Mouse (Mus musculus) Muller cell, postnatal 12 days (primary cell): ENCODE results near the gene 9430007A20Rik.
"Not testable (repeated sequence)": the region's sequence is repeated elsewhere in the genome, so short reads cannot be mapped to it uniquely, and the experiment has no call there.

ENCODE experiments used
- DNase-seq: peaks from one replicate; pipeline ENCODE4 v3.0.0-alpha.2; 2015; ENCODE audit errors: inconsistent ontology term

Gene 9430007A20Rik

GRCm38 (mm10) chr4:144519522-144519921, at the start of gene 9430007A20Rik:
TSS of gene 9430007A20Rik (plus strand) at chr4:144519822.
- DNase-seq = no peak

DNA sequence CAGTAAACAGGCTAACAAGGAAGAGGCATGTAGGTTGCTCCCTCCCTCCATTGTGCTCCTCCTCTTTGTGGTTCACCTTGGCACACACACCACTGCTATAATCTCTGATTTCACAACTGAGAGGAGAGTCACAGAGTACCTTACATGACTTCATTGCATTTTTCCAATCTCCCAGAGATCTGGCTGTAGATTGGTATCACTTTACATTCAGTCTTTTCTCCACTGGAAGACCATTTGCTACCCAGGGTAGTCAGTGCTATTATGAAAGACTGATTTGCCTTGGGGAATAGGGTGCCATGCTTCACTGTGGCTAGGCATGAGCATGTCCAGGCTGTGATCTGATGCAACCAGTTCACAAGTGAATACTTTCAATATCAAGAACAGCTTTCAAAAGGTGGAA, 26.3 kb upstream of the 9430007A20Rik start:
- no peak for DNase-seq

DNA sequence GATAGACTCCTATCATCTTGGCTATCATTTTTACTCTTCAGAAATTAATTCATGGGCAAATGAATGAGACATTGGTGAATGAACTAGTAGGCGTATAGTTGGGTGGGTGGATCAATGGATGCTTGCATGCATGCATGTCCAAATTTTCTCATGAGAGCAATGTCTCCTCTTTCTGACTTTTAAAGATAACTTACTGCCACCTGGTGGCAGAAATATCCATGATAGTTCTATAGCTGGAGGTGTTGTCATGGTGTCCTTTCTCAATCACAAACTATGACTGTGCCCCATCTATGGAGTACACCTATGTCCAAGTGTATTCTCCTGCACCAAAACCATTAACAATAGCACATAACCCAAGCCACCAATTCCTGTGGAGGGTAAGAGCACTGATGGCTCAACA, 13.1 kb upstream of the 9430007A20Rik start:
- no peak for DNase-seq

DNA sequence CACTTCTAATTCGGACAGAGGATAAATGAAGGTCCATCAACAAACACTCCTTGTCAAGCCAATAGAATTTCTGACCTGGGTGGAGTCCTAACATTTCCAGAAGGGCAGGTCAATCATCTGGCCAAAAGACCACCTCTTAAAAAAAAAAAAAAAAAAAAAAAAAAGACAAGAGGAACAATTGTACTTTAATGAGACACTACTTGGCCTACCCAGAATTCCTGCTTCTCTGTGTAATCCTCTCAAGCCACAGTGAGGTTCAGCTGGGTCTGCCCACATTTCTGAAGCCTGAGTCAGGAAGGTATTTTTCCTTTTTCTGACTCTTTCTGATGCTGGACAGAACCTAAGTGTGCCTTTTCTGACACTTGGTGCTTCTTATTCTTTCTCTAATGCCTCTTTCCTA, 25.1 kb downstream of the 9430007A20Rik start:
- no peak for DNase-seq

DNA sequence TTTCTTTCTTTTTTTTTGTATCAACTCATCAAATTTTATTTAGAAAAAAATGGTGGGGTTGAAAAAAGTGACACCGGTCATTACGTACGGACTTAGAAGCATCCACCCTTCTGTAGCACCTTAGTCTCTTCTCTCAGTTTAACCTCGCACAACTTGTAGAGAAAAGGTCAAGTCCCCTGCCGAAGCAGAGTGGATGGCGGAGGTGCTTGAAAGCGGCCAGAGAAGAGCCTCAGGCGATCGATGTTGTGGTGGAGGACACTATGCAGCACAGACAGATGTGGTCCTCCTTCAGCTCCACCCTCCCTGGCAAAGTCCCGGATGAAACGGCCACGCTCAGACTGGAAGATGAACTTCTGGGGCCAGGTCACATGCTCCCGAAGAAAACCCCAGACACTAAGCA, 25.7 kb downstream of the 9430007A20Rik start:
- DNase-seq = not testable (repeated sequence)

GRCm38 (mm10) chr4:144551156-144551555, 31.5 kb downstream of the 9430007A20Rik start:
- DNase-seq = no peak

- DNase-seq = no peak
Observed at GRCm38 (mm10) chr4:144559792-144560191, 40.2 kb downstream of the 9430007A20Rik start.

- DNase-seq = peak; percentile 7
Observed at GRCm38 (mm10) chr4:144561205-144561604, 41.6 kb downstream of the 9430007A20Rik start.

- DNase-seq = no peak
Observed at GRCm38 (mm10) chr4:144565034-144565433, 45.4 kb downstream of the 9430007A20Rik start, which contains the start of gene Gm13124. TSS of gene Gm13124 (minus strand) at chr4:144565134.

- no peak for DNase-seq
Observed at GRCm38 (mm10) chr4:144567752-144568151, 48.1 kb downstream of the 9430007A20Rik start.
